ENCODE assay signal across 17 mouse cellular contexts in genomic region chr6:39113141-39113540, GRCm38 (mm10).
"Had no signal": no experiment of that assay in that cellular context is flagged by ENCODE, and none has a peak within 500 bp of the region (broad histone marks: within the 10 kb centered on the region; RNA-seq: fewer than 3 reads in every experiment).

No protein-coding gene starts in this region.

- H3K27ac ChIP-seq: kidney, postnatal 0 days; limb, embryonic 12.5 days; liver, embryonic 14.5 days; midbrain, embryonic 13.5 days; neural tube, embryonic 15.5 days; stomach, embryonic 15.5 days had no signal

- H3K4me3 ChIP-seq: limb, embryonic 12.5 days; midbrain, embryonic 13.5 days; myocyte; neural tube, embryonic 15.5 days; stomach, embryonic 15.5 days had no signal

- DNase-seq: kidney, adult 8-10 months; kidney, postnatal 36 days; layer of hippocampus, adult 9-11 months; layer of hippocampus, postnatal 36 days; liver; lung, adult 18-20 months; lung, postnatal 36 days; right cerebral cortex, postnatal 14 days; thymus, adult 2 months; thymus, postnatal 25 days had no signal

- H3K9ac ChIP-seq: limb, embryonic 12.5 days; liver, embryonic 14.5 days; midbrain, embryonic 13.5 days; neural tube, embryonic 15.5 days; stomach, embryonic 15.5 days had no signal

- H3K9me3 ChIP-seq: limb, embryonic 12.5 days; midbrain, embryonic 13.5 days; neural tube, embryonic 15.5 days; stomach, embryonic 15.5 days had no signal

- H3K27me3 ChIP-seq: stomach, embryonic 15.5 days had no signal

- H3K36me3 ChIP-seq: limb, embryonic 12.5 days; midbrain, embryonic 13.5 days; neural tube, embryonic 15.5 days; stomach, embryonic 15.5 days had no signal

- ATAC-seq: midbrain, embryonic 13.5 days had no signal

- H3K4me1 ChIP-seq: stomach, embryonic 15.5 days had no signal

- H3K4me2 ChIP-seq: limb, embryonic 12.5 days; midbrain, embryonic 13.5 days; neural tube, embryonic 15.5 days; stomach, embryonic 15.5 days had no signal
